8 mouse cellular contexts compared by ENCODE assay signal in the genomic region with DNA sequence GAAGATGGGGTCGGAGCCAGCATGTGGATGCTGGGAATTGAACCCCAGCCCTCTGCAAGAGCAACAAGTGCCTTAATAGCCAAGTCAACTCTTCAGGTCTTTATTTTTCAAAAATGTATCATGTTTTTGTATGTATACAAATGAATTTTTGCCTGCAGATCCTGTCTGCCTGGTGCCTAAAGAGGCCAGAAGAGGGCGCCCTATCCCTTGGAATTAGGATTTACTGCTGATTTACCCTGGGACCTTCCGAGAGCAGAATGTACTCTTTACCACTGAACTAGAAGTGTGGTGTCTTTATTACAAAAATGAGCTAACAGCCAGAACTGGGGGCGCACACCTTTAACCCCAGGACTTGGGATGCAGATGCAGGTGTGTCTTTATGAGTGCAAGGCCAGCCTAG. TPM values are rescaled to one million over a fixed set of nuclear protein-coding genes. Genes with fewer than 3 reads are reported as not detected.
DNase-seq lines count a peak whose midpoint lies in the region; ATAC-seq and TF ChIP-seq lines count a peak whose summit lies in the region.

No protein-coding gene starts in this region.

- DNase-seq in A20 (ENCODE audit: low read depth, low spot score): peak; percentile 76
- peak; percentile 59 for DNase-seq in ES-E14 (ENCODE audit: low read depth, low spot score)
- DNase-seq in cerebellum, adult 18-20 months: peak; percentile 73 to 80
- peak; percentile 22 to 83 for DNase-seq in frontal cortex, adult 2 months (ENCODE audit: extremely low spot score in 1 of 2, low spot score in 1 of 2)
- peak; percentile 72 to 89 for DNase-seq in kidney, postnatal 25 days
- peak; percentile 66 for DNase-seq in lung, adult 2 months
- DNase-seq in right cerebral cortex, postnatal 36 days (ENCODE audit: low spot score in 2 of 2): peak; percentile 41 to 48

- 22% methylated on average over 4 of the region's 4 CpGs for WGBS in lung, adult 2 months

- in situ Hi-C loops in ES-E14 (cut with MboI; ENCODE audit: low sequenced_read_pairs in 2 of 2, unreplicated experiment in 2 of 2): no loop called here

- no peak; the same call in 1 of the 2 replicates for ATAC-seq in monocyte, adult 5-6 weeks (replicated peaks; ENCODE audit: insufficient number of reproducible peaks, low FRiP score, low TSS enrichment, poor library complexity, severe bottlenecking)

- H3K4me1 ChIP-seq in ES-E14 (ENCODE audit: control insufficient read depth in 2 of 2, insufficient read depth in 2 of 2, low read length in 2 of 2, poor library complexity in 1 of 2): peaks cover 0 to 5% of the 10 kb centered on the region in 2 experiments; a peak in 3 of 4 replicates
- H3K4me1 ChIP-seq in lung, adult 2 months (ENCODE audit: control insufficient read depth, insufficient read depth, low read length): no peaks in the 10 kb centered on the region

- H3K36me3 ChIP-seq in ES-E14 (ENCODE audit: control insufficient read depth, insufficient read depth, low read length, poor library complexity, severe bottlenecking): no peaks in the 10 kb centered on the region; the same call in 1 of the 2 replicates

- no peak for TF ChIP-seq POLR2A in lung, adult 2 months (IDR thresholded peaks at IDR 0.05; ENCODE audit: borderline replicate concordance, extremely low read depth, low read depth, low read length)

- no peak overlapping the region for H3K27ac ChIP-seq in ES-E14 (ENCODE audit: insufficient read depth, low read depth, low read length, poor library complexity, severe bottlenecking)

- no peak overlapping the region for H3K9ac ChIP-seq in ES-E14 (ENCODE audit: insufficient read depth, low read depth, low read length, poor library complexity, severe bottlenecking)

- peak; percentile 75 for TF ChIP-seq CTCF in lung, adult 2 months (IDR thresholded peaks at IDR 0.05; ENCODE audit: insufficient read depth, low read length)

- H3K9me3 ChIP-seq in ES-E14 (ENCODE audit: control insufficient read depth, insufficient read depth, low read depth, low read length): no peaks in the 10 kb centered on the region

- no peak overlapping the region for H3K4me3 ChIP-seq in ES-E14 (ENCODE audit: insufficient read depth in 1 of 2, low read depth in 1 of 2, low read length in 2 of 2, poor library complexity in 1 of 2, severe bottlenecking in 1 of 2)
- no peak overlapping the region for H3K4me3 ChIP-seq in lung, adult 2 months (replicated peaks; ENCODE audit: extremely low read depth, low read depth, low read length)

TF ChIP-seq in ES-E14, 5 proteins besides CTCF, POLR2A, EP300 and RAD21:
- TF ChIP-seq HCFC1 (IDR thresholded peaks at IDR 0.05; ENCODE audit: borderline replicate concordance, insufficient read depth, low read length) (no peak), MAFK (IDR thresholded peaks at IDR 0.05; ENCODE audit: insufficient read depth, low read depth, low read length) (no peak), ZC3H11A (IDR thresholded peaks at IDR 0.05; ENCODE audit: borderline replicate concordance, low read depth, low read length) (0 out of 2 replicates have a peak, but pooled peaks have one; percentile 49), ZNF384 (IDR thresholded peaks at IDR 0.05; ENCODE audit: low read depth, low read length) (no peak), CHD2 (IDR thresholded peaks at IDR 0.05; ENCODE audit: low read depth, low read length) (no peak)

RNA-seq across cellular contexts. Expression of a gene that starts 13.4 kb away (rescaled TPM):
- 3.3 and 6.4 TPM in 2 replicates for total RNA-seq in ES-E14 (2012; rRNA removed)
- polyA plus RNA-seq in frontal cortex, adult 2 months (2012; rRNA removed): 1.4 and 2.0 TPM in 2 replicates
- 2.5 TPM in 2 replicates for polyA plus RNA-seq in lung, adult 2 months (2012; rRNA removed)
- total RNA-seq in monocyte, adult 5-6 weeks (2017): 10.6 to 12.6 TPM (median 12.3 TPM) in 3 replicates

RNA-seq across cellular contexts. Expression of a gene that starts 20.1 kb away (rescaled TPM):
- total RNA-seq in ES-E14 (2012; rRNA removed): 242 and 267 TPM in 2 replicates
- 260 and 273 TPM in 2 replicates for polyA plus RNA-seq in frontal cortex, adult 2 months (2012; rRNA removed)
- polyA plus RNA-seq in lung, adult 2 months (2012; rRNA removed): 50.1 and 83.7 TPM in 2 replicates
- total RNA-seq in monocyte, adult 5-6 weeks (2017): 287 to 397 TPM (median 370 TPM) in 3 replicates
